Mouse (Mus musculus): ENCODE data around the gene Glyctk. TPM values are rescaled to one million over a fixed set of nuclear protein-coding genes. Genes with fewer than 3 reads are reported as not detected.

Glyctk gene
- polyA plus RNA-seq, 1 experiment = 168 TPM

- Histone ChIP-seq H3K4me1 (ENCODE audit: control insufficient read depth, insufficient read depth, low read length) (no peaks in the 10 kb centered on the region), H3K4me3 (ENCODE audit: insufficient read depth, low read depth, low read length) (no peak overlapping the region), H3K36me3 (ENCODE audit: control insufficient read depth, insufficient read depth, low read length) (peaks cover 8% of the 10 kb centered on the region), H3K27ac (ENCODE audit: insufficient read depth, low read depth, low read length) (no peak overlapping the region), H3K27me3 (replicated peaks; ENCODE audit: control insufficient read depth, insufficient read depth, low read length) (no peaks in the 10 kb centered on the region)
- WGBS = 72% methylated on average over 1 of the region's 1 CpGs
- DNase-seq = no peak
- no peak for TF ChIP-seq POLR2A (IDR thresholded peaks at IDR 0.05; ENCODE audit: low read depth, low read length)
- TF ChIP-seq CTCF (conservative IDR thresholded peaks at IDR 0.05; ENCODE audit: insufficient read depth, insufficient read length, low read depth, low read length) = no peak
Observed at GRCm38 (mm10) chr9:106192998-106193397, 35.1 kb upstream of the Glyctk start.

- TF ChIP-seq CTCF (conservative IDR thresholded peaks at IDR 0.05; ENCODE audit: insufficient read depth, insufficient read length, low read depth, low read length) = no peak
- TF ChIP-seq POLR2A (IDR thresholded peaks at IDR 0.05; ENCODE audit: low read depth, low read length) = no peak
- DNase-seq = no peak
- Histone ChIP-seq H3K4me3 (ENCODE audit: insufficient read depth, low read depth, low read length) (no peak overlapping the region), H3K4me1 (ENCODE audit: control insufficient read depth, insufficient read depth, low read length) (no peaks in the 10 kb centered on the region), H3K36me3 (ENCODE audit: control insufficient read depth, insufficient read depth, low read length) (peaks cover 11% of the 10 kb centered on the region), H3K27me3 (replicated peaks; ENCODE audit: control insufficient read depth, insufficient read depth, low read length) (no peaks in the 10 kb centered on the region), H3K27ac (ENCODE audit: insufficient read depth, low read depth, low read length) (no peak overlapping the region)
- 87% methylated on average over 8 of the region's 8 CpGs for WGBS
Observed at GRCm38 (mm10) chr9:106192024-106192423, 34.1 kb upstream of the Glyctk start.

GRCm38 (mm10) chr9:106191355-106191754 is 33.4 kb upstream of the Glyctk start:
- H3K4me3 ChIP-seq (ENCODE audit: insufficient read depth, low read depth, low read length) = no peak overlapping the region
- peaks cover 14% of the 10 kb centered on the region for H3K36me3 ChIP-seq (ENCODE audit: control insufficient read depth, insufficient read depth, low read length)
- WGBS = 92% methylated on average over 1 of the region's 1 CpGs
- peak; percentile 21 for DNase-seq
- TF ChIP-seq CTCF (conservative IDR thresholded peaks at IDR 0.05; ENCODE audit: insufficient read depth, insufficient read length, low read depth, low read length) (no peak), POLR2A (IDR thresholded peaks at IDR 0.05; ENCODE audit: low read depth, low read length) (no peak)
- no peaks in the 10 kb centered on the region for H3K27me3 ChIP-seq (replicated peaks; ENCODE audit: control insufficient read depth, insufficient read depth, low read length)
- no peaks in the 10 kb centered on the region for H3K4me1 ChIP-seq (ENCODE audit: control insufficient read depth, insufficient read depth, low read length)
- no peak overlapping the region for H3K27ac ChIP-seq (ENCODE audit: insufficient read depth, low read depth, low read length)

- H3K4me1 ChIP-seq (ENCODE audit: control insufficient read depth, insufficient read depth, low read length) = peaks cover 19% of the 10 kb centered on the region; the same call in 1 of the 2 replicates
- H3K36me3 ChIP-seq (ENCODE audit: control insufficient read depth, insufficient read depth, low read length) = peaks cover 31% of the 10 kb centered on the region
- no peaks in the 10 kb centered on the region for H3K27me3 ChIP-seq (replicated peaks; ENCODE audit: control insufficient read depth, insufficient read depth, low read length)
- WGBS = 55% methylated on average over 5 of the region's 5 CpGs
- no peak overlapping the region for H3K4me3 ChIP-seq (ENCODE audit: insufficient read depth, low read depth, low read length)
- peak; percentile 78 for DNase-seq
- TF ChIP-seq POLR2A (IDR thresholded peaks at IDR 0.05; ENCODE audit: low read depth, low read length) = no peak
- TF ChIP-seq CTCF (conservative IDR thresholded peaks at IDR 0.05; ENCODE audit: insufficient read depth, insufficient read length, low read depth, low read length) = no peak
- H3K27ac ChIP-seq (ENCODE audit: insufficient read depth, low read depth, low read length) = peak overlapping the region; percentile 63; the same call in 1 of the 2 replicates
Observed at GRCm38 (mm10) chr9:106183996-106184395, 26.1 kb upstream of the Glyctk start.

- no peak overlapping the region; the same call in 1 of the 2 replicates for H3K27ac ChIP-seq (ENCODE audit: insufficient read depth, low read depth, low read length)
- peaks cover 29% of the 10 kb centered on the region for H3K36me3 ChIP-seq (ENCODE audit: control insufficient read depth, insufficient read depth, low read length)
- peak; percentile 58 for DNase-seq
- WGBS = 51% methylated on average over 4 of the region's 4 CpGs
- no peak overlapping the region for H3K4me3 ChIP-seq (ENCODE audit: insufficient read depth, low read depth, low read length)
- H3K4me1 ChIP-seq (ENCODE audit: control insufficient read depth, insufficient read depth, low read length) = peaks cover 19% of the 10 kb centered on the region; the same call in 1 of the 2 replicates
- TF ChIP-seq POLR2A (IDR thresholded peaks at IDR 0.05; ENCODE audit: low read depth, low read length) = no peak
- TF ChIP-seq CTCF (conservative IDR thresholded peaks at IDR 0.05; ENCODE audit: insufficient read depth, insufficient read length, low read depth, low read length) = no peak
- H3K27me3 ChIP-seq (replicated peaks; ENCODE audit: control insufficient read depth, insufficient read depth, low read length) = no peaks in the 10 kb centered on the region
Observed at GRCm38 (mm10) chr9:106182146-106182545, 24.2 kb upstream of the Glyctk start.

- no peak for TF ChIP-seq POLR2A (IDR thresholded peaks at IDR 0.05; ENCODE audit: low read depth, low read length)
- no peak for TF ChIP-seq CTCF (conservative IDR thresholded peaks at IDR 0.05; ENCODE audit: insufficient read depth, insufficient read length, low read depth, low read length)
- peaks cover 21% of the 10 kb centered on the region for H3K36me3 ChIP-seq (ENCODE audit: control insufficient read depth, insufficient read depth, low read length)
- no peak overlapping the region for H3K27ac ChIP-seq (ENCODE audit: insufficient read depth, low read depth, low read length)
- DNase-seq = no peak
- peaks cover 26% of the 10 kb centered on the region; the same call in 1 of the 2 replicates for H3K4me1 ChIP-seq (ENCODE audit: control insufficient read depth, insufficient read depth, low read length)
- H3K27me3 ChIP-seq (replicated peaks; ENCODE audit: control insufficient read depth, insufficient read depth, low read length) = no peaks in the 10 kb centered on the region
- 88% methylated on average over 3 of the region's 3 CpGs for WGBS
- no peak overlapping the region for H3K4me3 ChIP-seq (ENCODE audit: insufficient read depth, low read depth, low read length)
Observed at GRCm38 (mm10) chr9:106179964-106180363, 22.0 kb upstream of the Glyctk start.

- 62% methylated on average over 2 of the region's 2 CpGs for WGBS
- peaks cover 16% of the 10 kb centered on the region for H3K36me3 ChIP-seq (ENCODE audit: control insufficient read depth, insufficient read depth, low read length)
- TF ChIP-seq CTCF (conservative IDR thresholded peaks at IDR 0.05; ENCODE audit: insufficient read depth, insufficient read length, low read depth, low read length) (no peak), POLR2A (IDR thresholded peaks at IDR 0.05; ENCODE audit: low read depth, low read length) (no peak)
Observed at GRCm38 (mm10) chr9:106179454-106179853, 21.5 kb upstream of the Glyctk start.

More at GRCm38 (mm10) chr9:106179454-106179853, 21.5 kb upstream of the Glyctk start:
- no peaks in the 10 kb centered on the region for H3K27me3 ChIP-seq (replicated peaks; ENCODE audit: control insufficient read depth, insufficient read depth, low read length)
- H3K4me3 ChIP-seq (ENCODE audit: insufficient read depth, low read depth, low read length) = no peak overlapping the region
- H3K4me1 ChIP-seq (ENCODE audit: control insufficient read depth, insufficient read depth, low read length) = peaks cover 27% of the 10 kb centered on the region; the same call in 1 of the 2 replicates
- H3K27ac ChIP-seq (ENCODE audit: insufficient read depth, low read depth, low read length) = no peak overlapping the region
- no peak for DNase-seq

Measured in kidney, adult 2 months (tissue).